Mouse (Mus musculus): ENCODE results near the gene Wnt8b.
"Not testable (repeated sequence)": the region's sequence is repeated elsewhere in the genome, so short reads cannot be mapped to it uniquely, and the experiment has no call there.

Gene Wnt8b

GRCm38 (mm10) chr19:44493128-44493527, at the start of gene Wnt8b:
Gene Wnt8b (plus strand): TSS chr19:44493472.
- no peak for DNase-seq (ENCODE audit: low spot score)

GRCm38 (mm10) chr19:44445755-44446154, 47.5 kb upstream of the Wnt8b start:
- no peak for DNase-seq (ENCODE audit: low spot score)

- no peak for DNase-seq (ENCODE audit: low spot score)
These were observed 45.3 kb upstream of the Wnt8b start for GRCm38 (mm10) chr19:44447927-44448326.

GRCm38 (mm10) chr19:44454862-44455261, 38.4 kb upstream of the Wnt8b start:
- no peak for DNase-seq (ENCODE audit: low spot score)

- DNase-seq (ENCODE audit: low spot score) = no peak
These were observed 37.9 kb upstream of the Wnt8b start for GRCm38 (mm10) chr19:44455356-44455755.

GRCm38 (mm10) chr19:44457359-44458055, 35.8 kb upstream of the Wnt8b start:
- no peak for DNase-seq (ENCODE audit: low spot score)

GRCm38 (mm10) chr19:44458696-44459095, 34.6 kb upstream of the Wnt8b start:
- no peak for DNase-seq (ENCODE audit: low spot score)

- DNase-seq (ENCODE audit: low spot score) = no peak
These were observed 32.8 kb upstream of the Wnt8b start for GRCm38 (mm10) chr19:44460441-44460840.

- DNase-seq (ENCODE audit: low spot score) = no peak
These were observed 31.8 kb upstream of the Wnt8b start for GRCm38 (mm10) chr19:44461500-44461899.

- DNase-seq (ENCODE audit: low spot score) = no peak
These were observed 31.1 kb upstream of the Wnt8b start for GRCm38 (mm10) chr19:44462141-44462540.

- not testable (repeated sequence) for DNase-seq (ENCODE audit: low spot score)
These were observed 27.2 kb upstream of the Wnt8b start for GRCm38 (mm10) chr19:44465960-44466525.

GRCm38 (mm10) chr19:44474158-44474557, 19.1 kb upstream of the Wnt8b start:
- peak; percentile 91 for DNase-seq (ENCODE audit: low spot score)

- no peak for DNase-seq (ENCODE audit: low spot score)
These were observed 18.0 kb upstream of the Wnt8b start for GRCm38 (mm10) chr19:44475268-44475667.

GRCm38 (mm10) chr19:44476541-44476940, 16.7 kb upstream of the Wnt8b start:
- peak; percentile 62 for DNase-seq (ENCODE audit: low spot score)

GRCm38 (mm10) chr19:44487266-44487665, 6.0 kb upstream of the Wnt8b start:
- DNase-seq (ENCODE audit: low spot score) = peak; percentile 70

GRCm38 (mm10) chr19:44496511-44496910, 3.2 kb downstream of the Wnt8b start:
- no peak for DNase-seq (ENCODE audit: low spot score)

- no peak for DNase-seq (ENCODE audit: low spot score)
These were observed 3.7 kb downstream of the Wnt8b start for GRCm38 (mm10) chr19:44496941-44497340.

- no peak for DNase-seq (ENCODE audit: low spot score)
These were observed 5.7 kb downstream of the Wnt8b start for GRCm38 (mm10) chr19:44498936-44499335.

- DNase-seq (ENCODE audit: low spot score) = no peak
These were observed 7.0 kb downstream of the Wnt8b start for GRCm38 (mm10) chr19:44500240-44500639.

GRCm38 (mm10) chr19:44501925-44502324, 8.7 kb downstream of the Wnt8b start:
- DNase-seq (ENCODE audit: low spot score) = no peak

GRCm38 (mm10) chr19:44502741-44503140, 9.5 kb downstream of the Wnt8b start:
- no peak for DNase-seq (ENCODE audit: low spot score)

GRCm38 (mm10) chr19:44510534-44511175, 17.4 kb downstream of the Wnt8b start:
- DNase-seq (ENCODE audit: low spot score) = no peak

Data from embryo, embryonic 10.5 days (tissue).